Mouse (Mus musculus) heart, embryonic 12.5 days (tissue): ENCODE measurements around the gene Tubg2. TPM values are rescaled to one million over a fixed set of nuclear protein-coding genes. Genes with fewer than 3 reads are reported as not detected.

Experiments
- ATAC-seq: fragments of 200-750 bp; cut with Nextera tagmentation; 2 replicates; pipeline ENCODE4 v1.8.0; 2017; ENCODE audit warnings: moderate TSS enrichment, moderate library complexity; ENCODE audit not compliant: insufficient number of reproducible peaks, low FRiP score
- H3K27ac ChIP-seq: fragments of 300-500 bp; sonication (generic); 2 replicates; pipeline ENCODE4 v1.5.1; 2016; ENCODE audit warnings: mild to moderate bottlenecking, moderate library complexity; ENCODE audit not compliant: poor library complexity, severe bottlenecking
- H3K27me3 ChIP-seq: fragments of 300-500 bp; sonication (generic); replicated peaks from 2 replicates; pipeline ENCODE4 v1.6.1; 2016; ENCODE audit warnings: mild to moderate bottlenecking, moderate library complexity
- H3K36me3 ChIP-seq: fragments of 300-500 bp; sonication (generic); 2 replicates; pipeline ENCODE4 v1.6.1; 2016; ENCODE audit warnings: mild to moderate bottlenecking, moderate library complexity
- H3K4me1 ChIP-seq: fragments of 300-500 bp; sonication (generic); replicated peaks from 2 replicates; pipeline ENCODE4 v1.6.1; 2016; ENCODE audit warnings: mild to moderate bottlenecking
- H3K4me2 ChIP-seq: fragments of 300-500 bp; sonication (generic); 2 replicates; pipeline ENCODE4 v1.6.1; 2016; ENCODE audit warnings: mild to moderate bottlenecking, moderate library complexity
- H3K4me3 ChIP-seq: fragments of 300-500 bp; sonication (generic); 2 replicates; pipeline ENCODE4 v1.5.1; 2016; ENCODE audit warnings: mild to moderate bottlenecking
- H3K9ac ChIP-seq: fragments of 300-500 bp; sonication (generic); 2 replicates; pipeline ENCODE4 v1.6.1; 2016; ENCODE audit warnings: mild to moderate bottlenecking, moderate library complexity
- H3K9me3 ChIP-seq: fragments of 300-500 bp; sonication (generic); replicated peaks from 2 replicates; pipeline ENCODE4 v1.6.1; 2016; ENCODE audit warnings: mild to moderate bottlenecking, moderate library complexity
- WGBS: fragments of 180-500 bp; shearing (Covaris S2); methylation state at CpG from one replicate; pipeline ENCODE4 v1.1.7; 2016; 5-methylcytosine and 5-hydroxymethylcytosine counted together
- polyA plus RNA-seq: library from polyadenylated mRNA; unstranded; fragments of >200 nt; fragmentation: Nextera tagmentation; extraction: Ambion mirVana; gene quantifications from 2 replicates; pipeline ENCODE4 v1.2.1, GENCODE M21; 2016

Tubg2 gene
- polyA plus RNA-seq, 1 experiment from 2014 or later, result 3.6 TPM

GRCm38 (mm10) chr11:101167211-101167962 is 11.7 kb downstream of the Tubg2 start:
- Histone ChIP-seq H3K4me2 (no peak overlapping the region), H3K9ac (no peak overlapping the region), H3K27me3 (peaks cover 71% of the 10 kb centered on the region), H3K4me1 (peaks cover 52% of the 10 kb centered on the region), H3K9me3 (no peaks in the 10 kb centered on the region), H3K27ac (no peak overlapping the region), H3K36me3 (peaks cover 58% of the 10 kb centered on the region), H3K4me3 (no peak overlapping the region)
- no peak for ATAC-seq
- 58% methylated on average over 19 of the region's 19 CpGs for WGBS

- 63% methylated on average over 8 of the region's 8 CpGs for WGBS
- H3K4me2 ChIP-seq, result no peak overlapping the region
- ATAC-seq, result no peak
- H3K9me3 ChIP-seq, result no peaks in the 10 kb centered on the region
- H3K9ac ChIP-seq, result no peak overlapping the region
- peaks cover 53% of the 10 kb centered on the region for H3K36me3 ChIP-seq
- peaks cover 55% of the 10 kb centered on the region for H3K4me1 ChIP-seq
- no peak overlapping the region for H3K27ac ChIP-seq
- H3K27me3 ChIP-seq, result peaks cover 68% of the 10 kb centered on the region
- no peak overlapping the region for H3K4me3 ChIP-seq
These were observed 12.2 kb downstream of the Tubg2 start for GRCm38 (mm10) chr11:101167963-101168300.

GRCm38 (mm10) chr11:101168301-101168980 is 12.7 kb downstream of the Tubg2 start:
- peak overlapping the region; percentile 89; the same call in 1 of the 2 replicates for H3K4me2 ChIP-seq

GRCm38 (mm10) chr11:101169301-101170107 is 13.8 kb downstream of the Tubg2 start:
- Histone ChIP-seq H3K9me3 (no peaks in the 10 kb centered on the region), H3K27me3 (peaks cover 53% of the 10 kb centered on the region), H3K4me1 (peaks cover 60% of the 10 kb centered on the region), H3K4me2 (peak overlapping the region; percentile 89), H3K4me3 (peak overlapping the region; percentile 73), H3K27ac (no peak overlapping the region), H3K9ac (peak overlapping the region; percentile 83), H3K36me3 (peaks cover 37% of the 10 kb centered on the region)
- no peak for ATAC-seq
- WGBS, result 14% methylated on average over 17 of the region's 17 CpGs

More at GRCm38 (mm10) chr11:101168301-101168980, 12.7 kb downstream of the Tubg2 start:
- Histone ChIP-seq H3K9ac (no peak overlapping the region), H3K27me3 (peaks cover 63% of the 10 kb centered on the region), H3K4me1 (peaks cover 60% of the 10 kb centered on the region), H3K9me3 (no peaks in the 10 kb centered on the region), H3K36me3 (peaks cover 48% of the 10 kb centered on the region), H3K4me3 (no peak overlapping the region), H3K27ac (no peak overlapping the region)
- 68% methylated on average over 17 of the region's 18 CpGs for WGBS
- no peak for ATAC-seq

GRCm38 (mm10) chr11:101170354-101170810 is 14.7 kb downstream of the Tubg2 start, which contains the start of gene Cntnap1:
Cntnap1 (plus strand) TSS chr11:101170523.
- H3K36me3 ChIP-seq, result peaks cover 28% of the 10 kb centered on the region
- peak within 1 kb of the TSS; percentile 89 for H3K4me2 ChIP-seq
- H3K4me3 ChIP-seq, result peak within 1 kb of the TSS; percentile 73
- H3K9me3 ChIP-seq, result no peaks in the 10 kb centered on the region
- H3K27me3 ChIP-seq, result peaks cover 49% of the 10 kb centered on the region
- peaks cover 60% of the 10 kb centered on the region for H3K4me1 ChIP-seq
- no peak for ATAC-seq
- H3K27ac ChIP-seq, result peak within 1 kb of the TSS; percentile 84
- peak within 1 kb of the TSS; percentile 83 for H3K9ac ChIP-seq
- under 1% methylated on average over 35 of the region's 35 CpGs for WGBS

GRCm38 (mm10) chr11:101170811-101171610 is 15.3 kb downstream of the Tubg2 start, which contains the start of gene Plekhh3:
Plekhh3 (minus strand) TSS chr11:101171351.
- WGBS, result under 1% methylated on average over 49 of the region's 50 CpGs
- H3K27ac ChIP-seq, result peak within 1 kb of the TSS; percentile 89
- ATAC-seq, result peak; percentile 92
- peaks cover 42% of the 10 kb centered on the region for H3K27me3 ChIP-seq
- H3K4me2 ChIP-seq, result peak within 1 kb of the TSS; percentile 89
- H3K36me3 ChIP-seq, result peaks cover 24% of the 10 kb centered on the region
- peaks cover 63% of the 10 kb centered on the region for H3K4me1 ChIP-seq
- H3K9ac ChIP-seq, result peak within 1 kb of the TSS; percentile 83
- H3K9me3 ChIP-seq, result no peaks in the 10 kb centered on the region
- peak within 1 kb of the TSS; percentile 73 for H3K4me3 ChIP-seq

GRCm38 (mm10) chr11:101171721-101172433 is 16.2 kb downstream of the Tubg2 start:
- peak; percentile 56 for ATAC-seq
- no peaks in the 10 kb centered on the region for H3K9me3 ChIP-seq
- H3K27ac ChIP-seq, result peak overlapping the region; percentile 89
- under 1% methylated on average over 31 of the region's 31 CpGs for WGBS
- peak overlapping the region; percentile 89 for H3K4me2 ChIP-seq
- H3K4me3 ChIP-seq, result peak overlapping the region; percentile 73
- peaks cover 40% of the 10 kb centered on the region for H3K27me3 ChIP-seq
- H3K9ac ChIP-seq, result peak overlapping the region; percentile 75
- H3K36me3 ChIP-seq, result peaks cover 16% of the 10 kb centered on the region
- H3K4me1 ChIP-seq, result peaks cover 71% of the 10 kb centered on the region

GRCm38 (mm10) chr11:101172434-101172815 is 16.7 kb downstream of the Tubg2 start:
- peaks cover 40% of the 10 kb centered on the region for H3K27me3 ChIP-seq
- 9% methylated on average over 5 of the region's 5 CpGs for WGBS
- ATAC-seq, result no peak

GRCm38 (mm10) chr11:101173112-101173511 is 17.4 kb downstream of the Tubg2 start:
- Histone ChIP-seq H3K27me3 (peaks cover 40% of the 10 kb centered on the region), H3K4me2 (peak overlapping the region; percentile 89), H3K27ac (0 out of 2 replicates have a peak overlapping the region, but pooled peaks have one; percentile 28), H3K4me3 (peak overlapping the region; percentile 31; the same call in 1 of the 2 replicates), H3K9ac (peak overlapping the region; percentile 59; the same call in 1 of the 2 replicates), H3K9me3 (no peaks in the 10 kb centered on the region), H3K36me3 (peaks cover 3% of the 10 kb centered on the region; the same call in 1 of the 2 replicates), H3K4me1 (peaks cover 73% of the 10 kb centered on the region)
- 12% methylated on average over 11 of the region's 11 CpGs for WGBS
- ATAC-seq, result no peak

More at GRCm38 (mm10) chr11:101172434-101172815, 16.7 kb downstream of the Tubg2 start:
- Histone ChIP-seq H3K4me2 (peak overlapping the region; percentile 89), H3K36me3 (peaks cover 10% of the 10 kb centered on the region), H3K4me3 (peak overlapping the region; percentile 73), H3K27ac (peak overlapping the region; percentile 89), H3K9me3 (no peaks in the 10 kb centered on the region), H3K4me1 (peaks cover 75% of the 10 kb centered on the region), H3K9ac (peak overlapping the region; percentile 75)
